Mouse (Mus musculus) limb, embryonic 10.5 days (tissue): ENCODE measurements around the gene Prkg1. TPM values are rescaled to one million over a fixed set of nuclear protein-coding genes. Genes with fewer than 3 reads are reported as not detected.
A peak's percentile ranks its signal among the peaks of the same experiment; 100 is the strongest.

ENCODE experiments used
- DNase-seq: peaks from one replicate; pipeline ENCODE4 v3.0.0-alpha.2; 2017; ENCODE audit warnings: low spot score
- H3K27ac ChIP-seq: fragments of 300-500 bp; sonication (generic); 2 replicates; pipeline ENCODE4 v1.5.1; 2016; ENCODE audit warnings: mild to moderate bottlenecking
- H3K27me3 ChIP-seq: fragments of 300-500 bp; sonication (generic); 2 replicates; pipeline ENCODE4 v1.6.1; 2016; ENCODE audit warnings: low read depth, mild to moderate bottlenecking; ENCODE audit not compliant: poor library complexity, severe bottlenecking
- H3K36me3 ChIP-seq: fragments of 300-500 bp; sonication (generic); 2 replicates; pipeline ENCODE4 v1.6.1; 2016; ENCODE audit warnings: mild to moderate bottlenecking, moderate library complexity
- H3K4me1 ChIP-seq: fragments of 300-500 bp; sonication (generic); 2 replicates; pipeline ENCODE4 v1.6.1; 2016
- H3K4me3 ChIP-seq: fragments of 300-500 bp; sonication (generic); 2 replicates; pipeline ENCODE4 v1.5.1; 2016; ENCODE audit warnings: mild to moderate bottlenecking, moderate library complexity
- H3K9me3 ChIP-seq: fragments of 300-500 bp; sonication (generic); replicated peaks from 2 replicates; pipeline ENCODE4 v1.6.1; 2016; ENCODE audit warnings: mild to moderate bottlenecking
- WGBS: fragments of 180-500 bp; shearing (Covaris S2); methylation state at CpG from one replicate; pipeline ENCODE4 v1.1.7; 2016; 5-methylcytosine and 5-hydroxymethylcytosine counted together
- polyA plus RNA-seq: library from polyadenylated mRNA; unstranded; fragments of >200 nt; fragmentation: Nextera tagmentation; extraction: Ambion mirVana; gene quantifications from 2 replicates; pipeline ENCODE4 v1.2.1, GENCODE M21; 2016

Gene Prkg1
- polyA plus RNA-seq, 1 experiment from 2014 or later = 3.4 TPM

- Histone ChIP-seq H3K9me3 (no peaks in the 10 kb centered on the region), H3K4me3 (no peak overlapping the region), H3K27me3 (no peaks in the 10 kb centered on the region), H3K36me3 (no peaks in the 10 kb centered on the region), H3K27ac (no peak overlapping the region), H3K4me1 (no peaks in the 10 kb centered on the region)
- no peak for DNase-seq
- WGBS = 92% methylated on average over 4 of the region's 4 CpGs
These were observed 54.5 kb downstream of the Prkg1 start for GRCm38 (mm10) chr19:31710336-31710735.

DNA sequence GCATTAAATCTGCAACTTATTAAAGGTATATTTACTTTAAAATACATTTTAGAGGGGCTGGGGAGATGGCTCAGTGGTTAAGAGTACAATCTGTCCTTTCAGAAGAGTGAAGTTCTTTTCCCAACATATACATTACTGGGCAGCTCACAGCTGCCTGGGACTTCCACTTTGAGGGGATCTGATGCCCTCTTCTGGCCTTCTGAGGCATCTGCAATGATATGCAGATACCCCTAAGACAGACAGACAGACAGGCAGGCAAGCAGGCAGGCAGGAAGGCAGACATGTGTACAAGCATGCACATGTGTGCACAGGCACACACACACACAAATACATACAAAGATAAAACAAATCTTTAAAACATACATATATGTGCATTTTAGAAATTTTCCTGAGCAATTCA is 60.8 kb downstream of the Prkg1 start:
- H3K4me1 ChIP-seq = no peaks in the 10 kb centered on the region
- H3K27me3 ChIP-seq = no peaks in the 10 kb centered on the region
- H3K36me3 ChIP-seq = no peaks in the 10 kb centered on the region
- H3K9me3 ChIP-seq = no peaks in the 10 kb centered on the region
- no peak overlapping the region for H3K27ac ChIP-seq
- no peak for DNase-seq
- no peak overlapping the region for H3K4me3 ChIP-seq

DNA sequence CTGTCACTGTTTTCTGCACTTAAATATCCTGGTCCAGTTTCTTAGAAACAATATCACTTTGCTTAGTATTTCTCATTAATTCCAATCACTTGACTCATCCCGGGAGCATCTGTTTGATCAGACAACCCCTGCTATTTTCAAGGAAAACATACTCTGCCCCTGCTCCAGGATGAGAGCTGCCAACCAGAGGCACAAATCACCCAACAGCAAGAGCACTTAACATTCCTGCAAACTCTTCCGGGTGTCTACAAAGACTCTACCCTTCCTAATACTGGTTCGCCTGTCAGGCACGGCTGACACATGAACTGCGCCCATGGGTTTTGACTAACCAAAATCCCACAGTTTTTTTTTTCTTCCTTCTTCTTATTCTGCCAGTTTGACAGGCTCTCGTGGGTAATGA is 65.9 kb downstream of the Prkg1 start:
- Histone ChIP-seq H3K27me3 (no peaks in the 10 kb centered on the region), H3K4me1 (no peaks in the 10 kb centered on the region), H3K4me3 (no peak overlapping the region), H3K36me3 (no peaks in the 10 kb centered on the region), H3K9me3 (no peaks in the 10 kb centered on the region), H3K27ac (no peak overlapping the region)
- WGBS = 68% methylated on average over 6 of the region's 6 CpGs
- DNase-seq = no peak

- Histone ChIP-seq H3K27me3 (no peaks in the 10 kb centered on the region), H3K4me1 (no peaks in the 10 kb centered on the region), H3K9me3 (no peaks in the 10 kb centered on the region), H3K27ac (no peak overlapping the region), H3K36me3 (no peaks in the 10 kb centered on the region), H3K4me3 (no peak overlapping the region)
- DNase-seq = no peak
- WGBS = 54% methylated on average over 1 of the region's 1 CpGs
These were observed 84.0 kb downstream of the Prkg1 start for GRCm38 (mm10) chr19:31680821-31681220.

GRCm38 (mm10) chr19:31678324-31678723 is 86.5 kb downstream of the Prkg1 start:
- H3K9me3 ChIP-seq = no peaks in the 10 kb centered on the region
- no peak for DNase-seq
- H3K27me3 ChIP-seq = no peaks in the 10 kb centered on the region
- H3K4me1 ChIP-seq = no peaks in the 10 kb centered on the region
- H3K36me3 ChIP-seq = no peaks in the 10 kb centered on the region
- H3K4me3 ChIP-seq = no peak overlapping the region
- 53% methylated on average over 5 of the region's 5 CpGs for WGBS
- no peak overlapping the region for H3K27ac ChIP-seq

DNA sequence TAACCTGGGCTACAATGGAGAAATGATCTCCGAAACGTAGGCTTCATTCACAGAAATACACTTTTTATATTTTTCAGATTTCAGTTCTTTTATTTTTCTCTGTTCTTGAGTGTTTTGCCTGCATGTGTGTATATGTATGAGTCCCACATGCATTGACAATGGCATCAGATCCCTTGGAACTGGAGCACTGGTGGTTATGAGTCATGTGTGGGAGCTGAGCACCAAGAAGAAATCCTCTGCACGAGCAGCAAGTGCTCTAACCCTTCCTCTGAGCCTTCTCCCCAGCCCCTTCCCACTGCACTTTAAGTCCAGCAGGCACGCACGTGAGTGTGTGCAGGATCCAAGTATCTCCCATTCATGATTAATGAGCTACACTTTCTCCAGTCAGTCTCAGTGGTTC is 93.1 kb downstream of the Prkg1 start:
- 79% methylated on average over 5 of the region's 5 CpGs for WGBS
- no peak overlapping the region for H3K27ac ChIP-seq
- H3K4me1 ChIP-seq = no peaks in the 10 kb centered on the region
- no peaks in the 10 kb centered on the region for H3K27me3 ChIP-seq
- no peak overlapping the region for H3K4me3 ChIP-seq
- DNase-seq = no peak
- H3K9me3 ChIP-seq = no peaks in the 10 kb centered on the region
- H3K36me3 ChIP-seq = no peaks in the 10 kb centered on the region

DNA sequence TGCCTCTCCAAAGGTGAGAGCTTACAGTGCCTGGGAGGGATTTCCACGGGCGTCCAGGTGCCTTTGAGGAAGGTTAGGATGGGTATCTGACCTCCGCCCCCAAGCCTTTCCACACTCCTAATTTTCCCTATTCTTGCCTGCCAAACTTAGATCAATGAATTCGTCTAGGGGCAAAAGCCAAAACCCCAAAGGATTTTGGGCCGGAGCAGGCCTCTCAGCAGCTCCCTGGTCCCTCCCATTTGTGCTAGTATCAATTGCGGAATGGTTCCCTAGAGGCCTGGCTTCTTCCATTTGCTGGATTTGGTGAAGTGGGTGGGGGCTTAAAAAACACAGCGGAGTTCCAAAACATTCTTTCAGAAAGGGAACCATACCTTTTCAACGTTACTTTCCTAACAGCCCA is 99.8 kb downstream of the Prkg1 start:
- Histone ChIP-seq H3K9me3 (no peaks in the 10 kb centered on the region), H3K4me1 (peaks cover 12% of the 10 kb centered on the region), H3K27ac (peak overlapping the region; percentile 85; the same call in 1 of the 2 replicates), H3K4me3 (peak overlapping the region; percentile 76), H3K36me3 (no peaks in the 10 kb centered on the region), H3K27me3 (peaks cover 21% of the 10 kb centered on the region)
- no peak for DNase-seq
- 6% methylated on average over 8 of the region's 8 CpGs for WGBS

- Histone ChIP-seq H3K36me3 (no peaks in the 10 kb centered on the region), H3K4me3 (peak overlapping the region; percentile 76), H3K27ac (peak overlapping the region; percentile 85), H3K4me1 (peaks cover 12% of the 10 kb centered on the region), H3K9me3 (no peaks in the 10 kb centered on the region), H3K27me3 (peaks cover 21% of the 10 kb centered on the region)
- DNase-seq = peak; percentile 77
- WGBS = under 1% methylated on average over 52 of the region's 52 CpGs
These were observed 100.5 kb downstream of the Prkg1 start for GRCm38 (mm10) chr19:31664159-31664991.

DNA sequence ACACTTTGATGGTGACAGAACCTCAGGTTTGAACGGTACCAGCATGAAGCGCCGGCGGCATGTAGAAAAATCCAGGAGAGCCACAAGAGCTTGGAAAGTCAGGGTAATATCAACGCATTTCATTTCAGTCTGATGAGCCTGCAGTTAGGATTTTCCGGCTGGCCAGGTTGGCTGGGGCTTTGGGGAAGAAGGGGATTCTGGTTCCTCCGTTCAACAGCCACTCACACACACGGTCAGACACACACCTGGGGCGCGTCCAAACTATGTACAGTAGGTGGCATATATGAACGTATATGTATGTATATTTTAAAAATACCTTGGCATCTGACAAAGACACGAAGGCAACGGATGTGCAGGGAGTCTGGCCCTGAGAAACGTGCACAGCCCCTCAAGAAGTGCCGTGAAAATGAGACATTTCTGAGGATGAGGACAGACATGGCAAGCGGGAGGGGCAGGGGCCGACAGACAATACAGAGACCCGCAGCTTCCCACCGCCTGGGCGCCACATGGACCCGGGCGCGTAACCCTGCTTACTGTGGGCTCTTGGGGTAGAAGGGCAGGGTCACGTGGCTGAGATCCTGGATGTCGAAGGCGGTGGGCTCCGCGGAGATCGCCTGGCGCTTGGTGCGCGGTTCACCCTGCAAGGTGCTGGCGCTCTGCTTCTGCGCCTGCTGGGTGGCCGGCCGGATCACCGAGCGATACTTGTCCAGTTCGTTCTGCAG is 101.2 kb downstream of the Prkg1 start:
- peaks cover 21% of the 10 kb centered on the region for H3K27me3 ChIP-seq
- peaks cover 12% of the 10 kb centered on the region for H3K4me1 ChIP-seq
- H3K9me3 ChIP-seq = no peaks in the 10 kb centered on the region
- no peaks in the 10 kb centered on the region for H3K36me3 ChIP-seq
- WGBS = 7% methylated on average over 39 of the region's 39 CpGs
- H3K4me3 ChIP-seq = peak overlapping the region; percentile 76
- DNase-seq = peak; percentile 73
- H3K27ac ChIP-seq = peak overlapping the region; percentile 85

- no peak for DNase-seq
These were observed 102.0 kb downstream of the Prkg1 start for GRCm38 (mm10) chr19:31662802-31663201.

DNA sequence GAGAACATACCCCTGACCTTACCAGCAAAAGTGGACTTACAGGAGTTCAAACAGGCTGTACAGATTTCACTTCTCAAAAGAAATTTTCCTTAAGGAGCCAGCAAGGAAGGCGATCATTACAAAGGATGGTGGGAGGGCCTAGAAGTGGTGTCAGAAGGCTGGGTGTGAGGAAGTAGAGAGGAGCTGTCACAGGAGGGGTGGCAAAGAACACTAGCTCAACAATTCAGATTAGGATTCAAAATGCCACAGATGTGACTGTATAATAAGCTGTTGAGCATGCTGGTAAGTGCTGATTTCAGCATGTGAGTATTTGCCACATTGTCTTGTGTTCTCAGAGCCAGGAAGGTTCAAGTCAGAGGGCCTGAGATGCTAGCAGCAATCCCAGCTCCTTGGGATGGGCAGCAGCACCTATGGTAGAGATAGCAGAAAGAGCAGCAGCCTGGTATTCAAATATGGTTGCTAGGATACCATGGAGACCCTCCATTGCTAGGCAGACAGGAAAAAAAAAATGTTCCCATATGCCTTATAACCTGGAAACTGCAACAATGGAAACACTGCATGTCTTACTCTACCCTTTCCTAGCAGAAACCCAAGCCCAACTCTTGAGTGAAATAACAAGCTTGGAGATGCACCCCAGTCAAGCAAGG is 106.0 kb downstream of the Prkg1 start:
- Histone ChIP-seq H3K27ac (no peak overlapping the region), H3K36me3 (no peaks in the 10 kb centered on the region), H3K27me3 (no peaks in the 10 kb centered on the region), H3K4me3 (no peak overlapping the region), H3K9me3 (no peaks in the 10 kb centered on the region), H3K4me1 (0 out of 2 replicates have a peak, but pooled peaks cover 6% of the 10 kb centered on the region)
- no peak for DNase-seq
- WGBS = 72% methylated on average over 1 of the region's 1 CpGs

More at GRCm38 (mm10) chr19:31662802-31663201, 102.0 kb downstream of the Prkg1 start:
- Histone ChIP-seq H3K4me1 (peaks cover 12% of the 10 kb centered on the region), H3K27ac (no peak overlapping the region), H3K9me3 (no peaks in the 10 kb centered on the region), H3K36me3 (no peaks in the 10 kb centered on the region), H3K4me3 (no peak overlapping the region), H3K27me3 (peaks cover 21% of the 10 kb centered on the region)
- WGBS = 73% methylated on average over 2 of the region's 2 CpGs

DNA sequence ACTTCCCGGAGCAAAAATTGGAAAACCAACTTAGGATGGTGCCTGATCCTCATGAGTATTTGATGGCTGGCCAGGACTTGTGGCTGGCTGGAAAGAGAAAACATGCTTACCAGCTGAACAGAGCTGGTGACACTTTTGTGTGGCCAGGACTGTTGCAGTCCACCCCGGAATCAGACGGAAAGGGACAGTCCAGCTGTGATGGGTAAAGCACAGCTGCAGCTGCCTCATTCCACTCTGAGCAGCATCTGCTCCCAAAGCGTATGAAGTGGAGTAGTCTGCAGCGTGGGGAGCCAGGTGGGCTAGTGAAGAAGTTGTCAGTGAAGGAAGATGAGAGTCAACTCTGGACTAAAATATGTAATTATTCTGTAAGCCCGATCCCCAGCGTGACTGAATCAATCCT is 108.6 kb downstream of the Prkg1 start:
- DNase-seq = no peak
- Histone ChIP-seq H3K36me3 (no peaks in the 10 kb centered on the region), H3K4me1 (no peaks in the 10 kb centered on the region), H3K4me3 (no peak overlapping the region), H3K9me3 (no peaks in the 10 kb centered on the region), H3K27me3 (no peaks in the 10 kb centered on the region), H3K27ac (no peak overlapping the region)
- 88% methylated on average over 7 of the region's 7 CpGs for WGBS

DNA sequence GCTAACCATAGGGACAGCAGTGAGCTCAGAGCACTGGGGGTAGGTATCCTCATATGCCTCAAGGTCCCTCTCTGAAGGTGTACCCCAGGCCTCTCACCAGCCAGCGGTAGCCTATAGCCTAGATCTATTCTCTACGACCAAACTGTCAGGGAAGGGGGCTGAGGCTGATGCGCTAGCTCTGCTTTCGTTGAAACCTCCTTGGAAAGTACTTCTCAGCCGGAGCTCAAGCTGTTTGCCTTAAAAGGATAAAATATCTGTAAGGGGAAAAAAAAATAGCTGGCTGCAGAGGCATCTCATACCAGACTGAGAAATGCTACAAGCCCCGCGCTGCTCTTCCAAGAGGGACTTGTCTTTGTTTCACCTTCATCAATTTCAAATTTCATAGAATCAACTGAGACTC is 109.0 kb downstream of the Prkg1 start:
- no peak overlapping the region for H3K27ac ChIP-seq
- no peaks in the 10 kb centered on the region for H3K27me3 ChIP-seq
- H3K36me3 ChIP-seq = no peaks in the 10 kb centered on the region
- no peak for DNase-seq
- no peaks in the 10 kb centered on the region for H3K4me1 ChIP-seq
- no peak overlapping the region for H3K4me3 ChIP-seq
- no peaks in the 10 kb centered on the region for H3K9me3 ChIP-seq
- 86% methylated on average over 7 of the region's 7 CpGs for WGBS
